Mouse (Mus musculus) CH12.LX (cell line): Measurements from ENCODE around the gene Ldhal6b. TPM values are rescaled to one million over a fixed set of nuclear protein-coding genes. Genes with fewer than 3 reads are reported as not detected.

ENCODE experiments used
- DNase-seq: peaks from one replicate; pipeline ENCODE4 v3.0.0-alpha.2; 2013; ENCODE audit errors: extremely low read depth
- H3K27ac ChIP-seq: 2 replicates; pipeline ENCODE4 v1.5.1; 2012; ENCODE audit warnings: low read depth, mild to moderate bottlenecking, control low read depth, moderate library complexity; ENCODE audit not compliant: insufficient read depth
- H3K27me3 ChIP-seq: replicated peaks from 2 replicates; pipeline ENCODE3; 2012; ENCODE audit warnings: inconsistent platforms
- H3K36me3 ChIP-seq, 2 experiments: replicated peaks in 1 of 2; 2 replicates each; pipeline versions ENCODE3 to v1.6.1; 2012; ENCODE audit warnings: inconsistent platforms in 1 of 2, low read length in 1 of 2, mild to moderate bottlenecking in 1 of 2, mixed read lengths in 1 of 2, moderate library complexity in 1 of 2; ENCODE audit not compliant: control insufficient read depth in 1 of 2, insufficient read depth in 1 of 2
- H3K4me1 ChIP-seq, 2 experiments: 2 replicates each; pipeline ENCODE4 v1.6.1; 2012; ENCODE audit warnings: inconsistent platforms in 1 of 2, moderate library complexity in 1 of 2; ENCODE audit not compliant: insufficient read depth in 2 of 2, control insufficient read depth in 1 of 2
- H3K4me2 ChIP-seq: 2 replicates; pipeline ENCODE4 v1.6.1; 2012; ENCODE audit warnings: low read depth, mild to moderate bottlenecking, control low read depth; ENCODE audit not compliant: poor library complexity, insufficient read depth, severe bottlenecking
- H3K4me3 ChIP-seq, 3 experiments: fragments of 150-350 bp in 1 of 3; sonication (generic) in 1 of 3; replicated peaks in 1 of 3; 2 replicates each; pipeline versions ENCODE3 to v1.5.1; 2011 to 2012; ENCODE audit warnings: low read depth in 2 of 3, low read length in 2 of 3, mild to moderate bottlenecking in 2 of 3, moderate library complexity in 2 of 3, control low read depth in 1 of 3, improper control_type of control experiment in 1 of 3, inconsistent platforms in 1 of 3, mixed read lengths in 1 of 3; ENCODE audit not compliant: poor library complexity in 1 of 3
- H3K79me2 ChIP-seq: replicated peaks from 2 replicates; pipeline ENCODE4 v1.6.1; 2012; ENCODE audit warnings: mild to moderate bottlenecking, moderate library complexity; ENCODE audit not compliant: control insufficient read depth, poor library complexity, insufficient read depth, severe bottlenecking; ENCODE audit errors: extremely low read depth
- H3K9ac ChIP-seq: 2 replicates; pipeline ENCODE4 v1.6.1; 2012; ENCODE audit warnings: low read depth, mild to moderate bottlenecking, control low read depth, moderate library complexity; ENCODE audit not compliant: insufficient read depth
- H3K9me3 ChIP-seq: replicated peaks from 2 replicates; pipeline ENCODE3; 2012; ENCODE audit warnings: low read length, inconsistent platforms, mixed read lengths
- BHLHE40 ChIP-seq: IDR thresholded peaks from 2 replicates; pipeline ENCODE4 v1.6.1; 2011; ENCODE audit warnings: mild to moderate bottlenecking, low read depth, low read length, improper control_type of control experiment
- CTCF ChIP-seq, 2 experiments: IDR thresholded peaks in 1 of 2; conservative IDR thresholded peaks in 1 of 2; 2 replicates each; pipeline ENCODE4 v1.5.1; 2011 to 2012; ENCODE audit warnings: low read depth in 2 of 2, low read length in 2 of 2, improper control_type of control experiment in 1 of 2, inconsistent platforms in 1 of 2, mild to moderate bottlenecking in 1 of 2, moderate library complexity in 1 of 2
- EP300 ChIP-seq: IDR thresholded peaks from 2 replicates; pipeline ENCODE4 v1.6.1; 2011; ENCODE audit warnings: low read length, improper control_type of control experiment
- GABPA ChIP-seq: IDR thresholded peaks from 2 replicates; pipeline ENCODE4 v1.6.1; 2012; ENCODE audit warnings: low read depth, low read length, improper control_type of control experiment, inconsistent platforms; ENCODE audit not compliant: insufficient replicate concordance
- HCFC1 ChIP-seq: IDR thresholded peaks from 2 replicates; pipeline ENCODE4 v1.6.1; 2012; ENCODE audit warnings: low read depth, mild to moderate bottlenecking, inconsistent platforms, low read length, improper control_type of control experiment
- JUN ChIP-seq: IDR thresholded peaks from 2 replicates; pipeline ENCODE4 v1.6.1; 2011; ENCODE audit warnings: low read depth, mild to moderate bottlenecking, low read length, improper control_type of control experiment, moderate library complexity; ENCODE audit not compliant: insufficient read depth
- JUND ChIP-seq: conservative IDR thresholded peaks from 2 replicates; pipeline ENCODE4 v1.6.1; 2011; ENCODE audit warnings: low read depth, low read length, improper control_type of control experiment
- KAT2A ChIP-seq: IDR thresholded peaks from 2 replicates; pipeline ENCODE4 v1.6.1; 2012; ENCODE audit warnings: low read length, improper control_type of control experiment, inconsistent platforms; ENCODE audit not compliant: insufficient replicate concordance
- MAX ChIP-seq: IDR thresholded peaks from 2 replicates; pipeline ENCODE4 v1.6.1; 2011; ENCODE audit warnings: low read length, improper control_type of control experiment
- MAZ ChIP-seq: IDR thresholded peaks from 2 replicates; pipeline ENCODE4 v1.6.1; 2012; ENCODE audit warnings: low read depth, mild to moderate bottlenecking, inconsistent platforms, low read length, improper control_type of control experiment, moderate library complexity
- MXI1 ChIP-seq: IDR thresholded peaks from 2 replicates; pipeline ENCODE4 v1.6.1; 2011; ENCODE audit warnings: mild to moderate bottlenecking, low read depth, low read length, improper control_type of control experiment
- MYC ChIP-seq: IDR thresholded peaks from 2 replicates; pipeline ENCODE4 v1.6.1; 2011; ENCODE audit warnings: low read depth, mild to moderate bottlenecking, improper control_type of control experiment, low read length
- NELFE ChIP-seq: IDR thresholded peaks from 2 replicates; pipeline ENCODE4 v1.6.1; 2011; ENCODE audit warnings: low read depth, low read length, improper control_type of control experiment
- POLR2A ChIP-seq: IDR thresholded peaks from 2 replicates; pipeline ENCODE4 v1.6.1; 2011; ENCODE audit warnings: low read depth, mild to moderate bottlenecking, improper control_type of control experiment, low read length
- RAD21 ChIP-seq: IDR thresholded peaks from 2 replicates; pipeline ENCODE4 v1.6.1; 2011; ENCODE audit warnings: low read depth, mild to moderate bottlenecking, low read length, improper control_type of control experiment, moderate library complexity
- SIN3A ChIP-seq: IDR thresholded peaks from 2 replicates; pipeline ENCODE4 v1.6.1; 2012; ENCODE audit warnings: low read length, improper control_type of control experiment, inconsistent platforms
- SMC3 ChIP-seq: IDR thresholded peaks from 2 replicates; pipeline ENCODE4 v1.6.1; 2011; ENCODE audit warnings: low read depth, low read length, improper control_type of control experiment
- TBP ChIP-seq: conservative IDR thresholded peaks from 2 replicates; pipeline ENCODE4 v1.6.1; 2011; ENCODE audit warnings: low read depth, low read length, improper control_type of control experiment
- TCF12 ChIP-seq: IDR thresholded peaks from 2 replicates; pipeline ENCODE4 v1.6.1; 2014; ENCODE audit warnings: low read depth, mild to moderate bottlenecking, inconsistent platforms, low read length, improper control_type of control experiment
- UBTF ChIP-seq: IDR thresholded peaks from 2 replicates; pipeline ENCODE4 v1.6.1; 2012; ENCODE audit warnings: low read depth, mild to moderate bottlenecking, inconsistent platforms, low read length, improper control_type of control experiment, moderate library complexity
- USF2 ChIP-seq: conservative IDR thresholded peaks from 2 replicates; pipeline ENCODE4 v1.6.1; 2011; ENCODE audit warnings: low read depth, low read length, improper control_type of control experiment
- ZC3H11A ChIP-seq: IDR thresholded peaks from 2 replicates; pipeline ENCODE4 v1.6.1; 2012; ENCODE audit warnings: low read depth, mild to moderate bottlenecking, inconsistent platforms, low read length, improper control_type of control experiment
- ZKSCAN1 ChIP-seq: IDR thresholded peaks from 2 replicates; pipeline ENCODE4 v1.6.1; 2012; ENCODE audit warnings: low read depth, inconsistent platforms, low read length, improper control_type of control experiment, borderline replicate concordance
- ZMIZ1 ChIP-seq: IDR thresholded peaks from 2 replicates; pipeline ENCODE4 v1.6.1; 2012; ENCODE audit warnings: low read depth, mild to moderate bottlenecking, inconsistent platforms, low read length, improper control_type of control experiment
- dilution Hi-C: fragments of 300-500 bp; cut with MboI; formaldehyde crosslinking; loops from 2 replicates; pipeline ENCODE4 v1.14.3; 2020; ENCODE audit warnings: low sequenced_read_pairs; ENCODE audit not compliant: extremely low pct_unique_long_range_greater_than_20kb, extremely low pct_ligation_motif_present
- in situ Hi-C: fragments of 300-500 bp; cut with MboI; formaldehyde crosslinking; loops from 3 replicates; pipeline ENCODE4 v1.14.3; 2019; ENCODE audit warnings: low sequenced_read_pairs, low pct_ligation_motif_present, low pct_unique_long_range_greater_than_20kb, mixed read lengths
- polyA plus RNA-seq: library from polyadenylated mRNA; unstranded; fragments of >175 nt; gene quantifications from 2 replicates; pipeline ENCODE4 v1.2.1, GENCODE M21; 2012; ENCODE audit warnings: low read depth; ENCODE audit not compliant: insufficient read length
- total RNA-seq, 2 experiments: library from RNA; depleted of rRNA; stranded (reverse); fragments of 300-350 nt in 1 of 2; fragments of >200 nt in 1 of 2; gene quantifications; 2 replicates each; pipeline ENCODE4 v1.2.3; 2012 to 2014

Ldhal6b gene
- total and polyA plus RNA-seq, 3 experiments = 0.15 to 0.25 TPM; not detected in 1

DNA sequence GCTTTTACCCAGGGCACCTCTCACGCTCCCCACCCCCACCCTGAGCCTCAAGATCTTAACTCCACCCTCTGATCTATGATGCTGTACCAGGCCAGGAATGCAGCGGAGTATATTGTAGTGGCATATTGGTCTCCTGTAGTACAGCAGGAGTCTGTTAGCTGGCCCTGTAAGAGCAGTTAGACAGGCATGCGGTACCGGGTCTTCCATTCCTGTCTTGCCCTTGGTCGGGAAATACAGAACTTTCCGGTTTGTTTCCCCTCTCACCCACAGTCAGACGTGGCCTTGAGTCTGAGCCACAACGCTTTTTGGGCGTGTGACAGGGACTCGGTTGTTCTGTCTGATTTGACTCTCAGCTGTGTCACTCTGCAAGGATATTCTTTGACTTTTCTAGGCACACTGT is 17.3 kb downstream of the Ldhal6b start:
- Histone ChIP-seq H3K4me1 (peaks cover 2 to 16% of the 10 kb centered on the region in 2 experiments; a peak in 3 of 4 replicates), H3K9me3 (peaks cover 4% of the 10 kb centered on the region), H3K9ac (no peak overlapping the region), H3K36me3 (no peaks in the 10 kb centered on the region), H3K27ac (no peak overlapping the region), H3K27me3 (no peaks in the 10 kb centered on the region), H3K79me2 (no peaks in the 10 kb centered on the region), H3K4me2 (no peak overlapping the region), H3K4me3 (no peak overlapping the region)
- no peak for TF ChIP-seq GABPA
- no peak for TF ChIP-seq MXI1
- TF ChIP-seq BHLHE40 = no peak
- no peak for TF ChIP-seq TCF12
- TF ChIP-seq JUND = no peak
- no peak for TF ChIP-seq MAZ
- no peak for TF ChIP-seq UBTF
- no peak for TF ChIP-seq MYC
- no peak for TF ChIP-seq SIN3A
- no peak for TF ChIP-seq KAT2A
- no peak for TF ChIP-seq SMC3
- no peak for TF ChIP-seq HCFC1
- TF ChIP-seq TBP = no peak
- no peak for TF ChIP-seq ZKSCAN1
- TF ChIP-seq NELFE = no peak
- TF ChIP-seq USF2 = no peak
- TF ChIP-seq ZMIZ1 = no peak
- TF ChIP-seq ZC3H11A = no peak
- in situ Hi-C loops (no loop called here), dilution Hi-C loops (no loop called here)
- DNase-seq = no peak

GRCm38 (mm10) chr17:5400435-5401090 is 18.0 kb downstream of the Ldhal6b start:
- in situ Hi-C loops (no loop called here), dilution Hi-C loops (no loop called here)
- no peak overlapping the region for H3K4me2 ChIP-seq
- no peak for TF ChIP-seq MAX
- TF ChIP-seq SIN3A = no peak
- TF ChIP-seq UBTF = no peak
- TF ChIP-seq ZC3H11A = no peak
- no peak for TF ChIP-seq POLR2A
- TF ChIP-seq USF2 = no peak
- TF ChIP-seq CTCF (conservative IDR thresholded peaks at IDR 0.05 in 1 of 2, IDR thresholded peaks at IDR 0.05 in 1 of 2; ENCODE audit: low read depth in 2 of 2, low read length in 2 of 2) = no peak
- TF ChIP-seq JUN = no peak
- TF ChIP-seq KAT2A = no peak
- TF ChIP-seq RAD21 = no peak
- no peak for TF ChIP-seq EP300
- H3K27me3 ChIP-seq = no peaks in the 10 kb centered on the region
- H3K79me2 ChIP-seq = no peaks in the 10 kb centered on the region
- H3K9me3 ChIP-seq = peaks cover 4% of the 10 kb centered on the region
- no peak overlapping the region for H3K4me3 ChIP-seq
- no peak for DNase-seq
- H3K9ac ChIP-seq = no peak overlapping the region
- peaks cover 2 to 16% of the 10 kb centered on the region in 2 experiments; a peak in 3 of 4 replicates for H3K4me1 ChIP-seq
- no peak overlapping the region for H3K27ac ChIP-seq
- H3K36me3 ChIP-seq = no peaks in the 10 kb centered on the region
